Mouse (Mus musculus): ENCODE measurements at regions not wholly inside any gene's neighbourhood (a gene's known extent, or its start where the extent isn't known, plus 50 kb on each side); places are given as distances from the start of the nearest gene placed in this dataset.

- DNase-seq: no peak
Measured at GRCm38 (mm10) chr12:58581811-58582572, 312.9 kb upstream of the Clec14a start.

- no peak for DNase-seq
Measured at GRCm38 (mm10) chr12:58569056-58569455, 300.0 kb upstream of the Clec14a start.

- no peak for DNase-seq
Measured at GRCm38 (mm10) chr12:58560840-58561239, 291.8 kb upstream of the Clec14a start.

GRCm38 (mm10) chr12:58559833-58560232, 290.7 kb upstream of the Clec14a start:
- no peak for DNase-seq

- no peak for DNase-seq
Measured at GRCm38 (mm10) chr12:58557261-58557660, 288.2 kb upstream of the Clec14a start.

- DNase-seq: no peak
Measured at GRCm38 (mm10) chr12:58556741-58557140, 287.7 kb upstream of the Clec14a start.

- DNase-seq: no peak
Measured at GRCm38 (mm10) chr12:58556060-58556459, 287.0 kb upstream of the Clec14a start.

GRCm38 (mm10) chr12:58550859-58551761, 282.0 kb upstream of the Clec14a start:
- no peak for DNase-seq

GRCm38 (mm10) chr12:58545832-58546538, 276.9 kb upstream of the Clec14a start:
- DNase-seq: peak; percentile 38 to 45

GRCm38 (mm10) chr12:58544862-58545261, 275.8 kb upstream of the Clec14a start:
- no peak for DNase-seq

GRCm38 (mm10) chr12:58538305-58538719, 269.2 kb upstream of the Clec14a start:
- DNase-seq: no peak

- no peak for DNase-seq
Measured at GRCm38 (mm10) chr12:58537833-58538232, 268.7 kb upstream of the Clec14a start.

GRCm38 (mm10) chr12:58536381-58536992, 267.4 kb upstream of the Clec14a start:
- no peak for DNase-seq

- DNase-seq: no peak
Measured at GRCm38 (mm10) chr12:58530306-58530705, 261.2 kb upstream of the Clec14a start.

GRCm38 (mm10) chr12:58516800-58517199, 247.7 kb upstream of the Clec14a start:
- DNase-seq: no peak

- no peak for DNase-seq
Measured at GRCm38 (mm10) chr12:58513951-58514350, 244.9 kb upstream of the Clec14a start.

- DNase-seq: no peak
Measured at GRCm38 (mm10) chr12:58512645-58513044, 243.6 kb upstream of the Clec14a start.

GRCm38 (mm10) chr12:58504283-58504682, 235.2 kb upstream of the Clec14a start:
- no peak for DNase-seq

- DNase-seq: no peak
Measured at GRCm38 (mm10) chr12:58474181-58474580, 205.1 kb upstream of the Clec14a start.

GRCm38 (mm10) chr12:58473511-58473910, 204.4 kb upstream of the Clec14a start:
- DNase-seq: no peak

GRCm38 (mm10) chr12:58460465-58460864, 191.4 kb upstream of the Clec14a start:
- DNase-seq: no peak

- no peak for DNase-seq
Measured at GRCm38 (mm10) chr12:58454828-58455227, 185.7 kb upstream of the Clec14a start.

GRCm38 (mm10) chr12:58443007-58443406, 173.9 kb upstream of the Clec14a start:
- no peak for DNase-seq

Data from kidney, postnatal 25 days (tissue).